Mouse (Mus musculus) hindbrain, embryonic 10.5 days (tissue): ENCODE results near the gene Il24. TPM values are rescaled to one million over a fixed set of nuclear protein-coding genes. Genes with fewer than 3 reads are reported as not detected.

Experiments used
- DNase-seq: peaks from one replicate; pipeline ENCODE4 v3.0.0-alpha.2; 2017; ENCODE audit warnings: low spot score
- H3K27ac ChIP-seq: fragments of 300-500 bp; sonication (generic); 2 replicates; pipeline ENCODE4 v1.5.1; 2016; ENCODE audit warnings: mild to moderate bottlenecking, moderate library complexity
- H3K27me3 ChIP-seq: fragments of 300-500 bp; sonication (generic); 2 replicates; pipeline ENCODE4 v1.6.1; 2016; ENCODE audit warnings: mild to moderate bottlenecking; ENCODE audit not compliant: poor library complexity, insufficient read depth, severe bottlenecking
- H3K36me3 ChIP-seq: fragments of 300-500 bp; sonication (generic); 2 replicates; pipeline ENCODE4 v1.6.1; 2016; ENCODE audit warnings: mild to moderate bottlenecking, moderate library complexity
- H3K4me1 ChIP-seq: fragments of 300-500 bp; sonication (generic); replicated peaks from 2 replicates; pipeline ENCODE4 v1.6.1; 2016; ENCODE audit warnings: mild to moderate bottlenecking
- H3K4me3 ChIP-seq: fragments of 300-500 bp; sonication (generic); 2 replicates; pipeline ENCODE4 v1.5.1; 2016; ENCODE audit warnings: mild to moderate bottlenecking, moderate library complexity
- H3K9me3 ChIP-seq: fragments of 300-500 bp; sonication (generic); 2 replicates; pipeline ENCODE4 v1.6.1; 2016; ENCODE audit warnings: mild to moderate bottlenecking, moderate library complexity
- WGBS: fragments of 180-500 bp; shearing (Covaris S2); methylation state at CpG from one replicate; pipeline ENCODE4 v1.1.7; 2016; 5-methylcytosine and 5-hydroxymethylcytosine counted together
- polyA plus RNA-seq: library from polyadenylated mRNA; unstranded; fragments of >200 nt; fragmentation: Nextera tagmentation; extraction: Ambion mirVana; gene quantifications from 2 replicates; pipeline ENCODE4 v1.2.1, GENCODE M21; 2016

Il24 gene
- polyA plus RNA-seq, 1 experiment from 2014 or later = not detected

DNA sequence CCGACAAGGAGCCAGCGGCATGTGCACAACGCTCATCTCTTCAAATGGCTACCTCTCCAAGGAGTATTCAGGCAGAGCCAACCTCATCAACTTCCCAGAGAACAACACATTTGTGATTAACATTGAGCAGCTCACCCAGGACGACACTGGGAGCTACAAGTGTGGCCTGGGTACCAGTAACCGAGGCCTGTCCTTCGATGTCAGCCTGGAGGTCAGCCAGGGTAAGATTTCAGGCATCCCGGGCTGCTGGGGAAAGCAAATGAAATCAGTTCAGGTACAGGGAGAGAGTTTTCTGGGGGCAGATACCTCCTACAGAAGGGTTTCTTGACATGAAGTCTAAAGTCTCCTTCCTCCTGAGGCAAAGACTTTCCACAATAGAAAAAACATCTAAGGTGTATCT is 45.6 kb downstream of the Il24 start:
- H3K27ac ChIP-seq = no peak overlapping the region
- no peak overlapping the region for H3K4me3 ChIP-seq
- H3K27me3 ChIP-seq = no peaks in the 10 kb centered on the region
- H3K36me3 ChIP-seq = no peaks in the 10 kb centered on the region
- no peaks in the 10 kb centered on the region for H3K4me1 ChIP-seq
- DNase-seq = no peak
- WGBS = 85% methylated on average over 7 of the region's 7 CpGs
- no peaks in the 10 kb centered on the region for H3K9me3 ChIP-seq

DNA sequence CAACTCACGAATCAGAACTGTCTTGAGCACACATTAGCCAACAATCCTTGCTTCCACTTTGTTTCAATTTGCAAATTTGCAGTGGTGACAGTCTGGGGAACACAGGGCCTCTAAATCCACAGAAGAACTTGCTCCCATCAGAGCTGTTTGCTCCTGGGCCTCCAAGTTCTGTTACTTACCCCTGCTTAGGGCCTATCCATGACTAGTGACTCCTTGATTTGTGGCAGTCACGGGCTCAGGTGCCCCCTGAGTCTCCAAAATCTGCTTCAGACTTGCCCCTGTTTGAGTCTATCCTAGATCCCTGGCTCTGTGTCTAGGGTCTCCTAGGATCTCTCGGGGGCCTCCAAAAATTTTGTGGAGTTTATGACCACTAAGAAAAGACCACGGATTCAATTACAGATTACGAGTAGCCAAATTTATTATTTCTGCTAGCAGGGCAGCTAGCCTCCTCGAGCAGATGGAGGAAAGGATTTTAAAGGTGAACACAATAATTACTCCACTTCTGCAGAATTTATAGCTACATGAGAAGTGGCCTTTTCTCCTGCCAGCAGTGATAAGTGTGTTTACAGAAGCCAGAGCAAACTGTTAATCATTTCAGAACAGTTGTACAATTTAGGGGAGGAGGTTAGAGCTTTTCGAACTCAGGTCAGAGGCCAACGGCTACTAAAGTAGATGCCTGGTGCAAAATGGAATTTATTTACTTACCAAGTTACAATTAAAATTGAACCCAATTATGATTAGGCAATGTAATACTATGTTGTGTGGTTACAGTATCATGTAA is 46.5 kb downstream of the Il24 start:
- H3K27ac ChIP-seq = no peak overlapping the region
- H3K4me3 ChIP-seq = no peak overlapping the region
- DNase-seq = no peak
- 85% methylated on average over 8 of the region's 8 CpGs for whole genome bisulfite sequencing
- no peaks in the 10 kb centered on the region for H3K36me3 ChIP-seq
- no peaks in the 10 kb centered on the region for H3K4me1 ChIP-seq
- H3K27me3 ChIP-seq = no peaks in the 10 kb centered on the region
- no peaks in the 10 kb centered on the region for H3K9me3 ChIP-seq

GRCm38 (mm10) chr1:130838288-130838687 is 49.0 kb downstream of the Il24 start:
- Histone ChIP-seq H3K27ac (no peak overlapping the region), H3K4me1 (no peaks in the 10 kb centered on the region), H3K4me3 (no peak overlapping the region), H3K9me3 (no peaks in the 10 kb centered on the region), H3K36me3 (no peaks in the 10 kb centered on the region), H3K27me3 (no peaks in the 10 kb centered on the region)
- DNase-seq = no peak
- WGBS = 59% methylated on average over 6 of the region's 6 CpGs

DNA sequence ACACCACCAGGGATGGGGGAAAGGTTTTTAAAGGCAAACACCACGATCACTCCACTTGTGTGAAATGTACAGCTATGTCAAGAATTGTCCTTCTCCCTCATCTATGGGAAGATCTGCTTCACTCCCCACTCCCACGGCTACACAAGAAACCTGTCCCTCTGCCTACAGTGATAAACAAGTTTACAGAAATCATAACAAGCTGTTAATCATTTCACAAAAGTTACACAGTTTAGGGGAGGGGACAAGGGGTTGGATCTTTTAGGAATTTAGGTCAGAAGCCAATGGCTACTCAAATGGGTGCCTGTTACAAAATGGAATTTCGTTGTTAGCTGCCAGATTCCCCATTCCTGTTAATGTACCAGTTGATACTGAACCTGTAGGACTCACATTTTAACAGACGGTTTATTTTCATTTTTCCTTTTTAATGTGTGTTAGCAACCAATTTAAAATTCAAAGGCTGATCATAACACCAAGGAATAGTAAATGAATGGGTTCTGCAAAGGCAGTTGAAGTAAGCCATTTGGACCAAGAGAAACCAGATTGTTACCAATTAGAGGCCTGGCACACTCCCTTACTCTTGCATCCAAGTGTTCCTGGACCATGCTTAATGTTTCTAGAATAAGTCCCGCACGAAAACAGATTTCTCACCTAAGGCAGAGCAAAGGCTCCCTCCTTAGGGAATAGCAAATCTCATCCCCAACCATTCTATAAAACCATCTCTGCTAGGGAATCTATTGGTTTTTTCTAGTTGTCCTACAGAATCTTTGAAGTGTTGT is 51.9 kb downstream of the Il24 start:
- WGBS = 88% methylated on average over 6 of the region's 6 CpGs
- H3K9me3 ChIP-seq = no peaks in the 10 kb centered on the region
- no peak for DNase-seq
- H3K4me3 ChIP-seq = no peak overlapping the region
- no peaks in the 10 kb centered on the region for H3K4me1 ChIP-seq
- H3K27ac ChIP-seq = no peak overlapping the region
- no peaks in the 10 kb centered on the region for H3K27me3 ChIP-seq
- no peaks in the 10 kb centered on the region for H3K36me3 ChIP-seq

DNA sequence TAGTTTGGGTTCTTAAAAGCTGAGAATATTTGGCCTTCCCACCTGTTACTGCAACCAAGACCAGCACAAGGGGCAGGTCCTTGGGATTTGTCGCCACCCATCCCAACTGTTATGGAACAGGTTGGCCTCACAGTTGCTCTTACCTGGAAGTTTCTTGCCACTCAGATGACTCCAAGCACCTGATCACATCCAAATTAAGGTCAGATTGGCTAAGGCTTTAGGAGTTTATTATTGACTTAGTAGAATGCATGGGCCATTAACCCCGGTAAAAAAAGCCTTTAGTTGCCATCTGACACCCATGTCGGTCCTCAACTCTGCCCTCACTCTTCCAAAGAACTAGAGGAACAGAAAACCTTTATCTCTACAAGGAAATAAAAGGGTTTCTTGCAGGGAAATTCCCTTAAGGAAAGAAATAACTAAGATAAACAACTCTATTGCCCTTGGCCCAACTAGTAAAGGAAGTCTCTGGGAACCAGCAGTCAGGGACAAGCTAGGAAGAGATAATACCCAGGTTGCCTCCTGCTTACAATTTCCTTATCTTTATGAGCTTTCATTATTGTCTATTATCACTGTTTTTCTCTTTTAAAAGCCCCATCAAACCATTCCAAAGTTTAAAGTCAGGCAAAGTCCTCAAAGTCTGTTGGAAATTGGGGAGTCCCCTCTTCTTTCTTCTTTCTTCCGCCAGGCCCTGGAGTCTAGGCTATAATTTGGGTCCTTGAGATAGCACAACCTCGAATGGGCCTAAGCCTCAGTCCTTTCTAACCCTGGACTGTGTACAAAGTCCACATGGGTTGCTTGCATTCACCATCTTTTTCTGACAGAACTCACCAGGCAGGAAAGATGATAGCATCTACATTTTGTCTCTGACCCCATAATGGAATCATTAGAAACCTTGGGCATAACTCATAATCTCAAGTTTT is 54.8 kb downstream of the Il24 start:
- no peak for DNase-seq
- Histone ChIP-seq H3K9me3 (no peaks in the 10 kb centered on the region), H3K27me3 (no peaks in the 10 kb centered on the region), H3K27ac (no peak overlapping the region), H3K4me1 (no peaks in the 10 kb centered on the region), H3K36me3 (no peaks in the 10 kb centered on the region), H3K4me3 (no peak overlapping the region)
- 78% methylated on average over 5 of the region's 5 CpGs for WGBS

Other genes with a start within 250 kb of the Il24 start
- gene C4bp, start 225.8 kb downstream of the Il24 start, polyA plus RNA-seq = not detected in 2 replicates
- gene Gm29427, start 171.7 kb downstream of the Il24 start, polyA plus RNA-seq = not detected in 2 replicates
- 11.4 and 13.3 TPM in 2 replicates for gene Yod1, start 170.1 kb downstream of the Il24 start, polyA plus RNA-seq
- gene Pfkfb2, start 158.2 kb downstream of the Il24 start, polyA plus RNA-seq = 5.3 and 6.7 TPM in 2 replicates
- gene AA986860, start 155.5 kb downstream of the Il24 start, polyA plus RNA-seq = 0.51 and 0.73 TPM in 2 replicates
- not detected in 2 replicates for gene Fcamr, start 86.6 kb downstream of the Il24 start, polyA plus RNA-seq
- not detected in 2 replicates for gene Pigr, start 60.8 kb downstream of the Il24 start, polyA plus RNA-seq
- gene Fcmr, start 21.8 kb downstream of the Il24 start, polyA plus RNA-seq = not detected in 2 replicates
- gene Il20, start 24.0 kb upstream of the Il24 start, polyA plus RNA-seq = not detected in 2 replicates
- not detected in 2 replicates for gene Il19, start 52.7 kb upstream of the Il24 start, polyA plus RNA-seq
- not detected in 2 replicates for gene Il10, start 132.4 kb upstream of the Il24 start, polyA plus RNA-seq
- gene Mapkapk2, start 210.4 kb upstream of the Il24 start, polyA plus RNA-seq = 47.0 and 51.1 TPM in 2 replicates